Mouse (Mus musculus) stomach, embryonic 16.5 days (tissue): Measurements from ENCODE around the gene Apip. TPM values are rescaled to one million over a fixed set of nuclear protein-coding genes. Genes with fewer than 3 reads are reported as not detected.

Experiments
- ATAC-seq: fragments of 200-750 bp; cut with Nextera tagmentation; 2 replicates; pipeline ENCODE4 v1.8.0; 2017; ENCODE audit warnings: moderate number of reproducible peaks, moderate TSS enrichment; ENCODE audit not compliant: insufficient read depth, low FRiP score
- H3K27ac ChIP-seq: fragments of 300-500 bp; sonication (generic); 2 replicates; pipeline ENCODE4 v1.5.1; 2014; ENCODE audit warnings: low read length
- H3K27me3 ChIP-seq: fragments of 300-500 bp; sonication (generic); 2 replicates; pipeline ENCODE4 v1.6.1; 2014; ENCODE audit warnings: low read length, control low read depth, mixed read lengths; ENCODE audit not compliant: control insufficient read depth, insufficient read depth
- H3K36me3 ChIP-seq: fragments of 300-500 bp; sonication (generic); 2 replicates; pipeline ENCODE4 v1.6.1; 2014; ENCODE audit warnings: low read length; ENCODE audit not compliant: control insufficient read depth, insufficient read depth
- H3K4me1 ChIP-seq: fragments of 300-500 bp; sonication (generic); 2 replicates; pipeline ENCODE4 v1.6.1; 2014; ENCODE audit warnings: low read length, control low read depth, mixed read lengths; ENCODE audit not compliant: control insufficient read depth, insufficient read depth
- H3K4me2 ChIP-seq: fragments of 300-500 bp; sonication (generic); 2 replicates; pipeline ENCODE4 v1.6.1; 2014; ENCODE audit warnings: low read depth, low read length, mixed read lengths
- H3K4me3 ChIP-seq: fragments of 300-500 bp; sonication (generic); replicated peaks from 2 replicates; pipeline ENCODE4 v1.5.1; 2014; ENCODE audit warnings: mild to moderate bottlenecking, low read length
- H3K9ac ChIP-seq: fragments of 300-500 bp; sonication (generic); 2 replicates; pipeline ENCODE4 v1.6.1; 2014; ENCODE audit warnings: low read length
- H3K9me3 ChIP-seq: fragments of 300-500 bp; sonication (generic); replicated peaks from 2 replicates; pipeline ENCODE4 v1.6.1; 2016; ENCODE audit warnings: low read length, control low read depth; ENCODE audit not compliant: control insufficient read depth
- WGBS: fragments of 180-500 bp; shearing (Covaris S2); extraction: QIAGEN DNeasy Blood & Tissue Kit; methylation state at CpG from one replicate; pipeline ENCODE4 v1.1.7; 2014; 5-methylcytosine and 5-hydroxymethylcytosine counted together
- polyA plus RNA-seq: library from polyadenylated mRNA; unstranded; fragments of >200 nt; fragmentation: Nextera tagmentation; extraction: Ambion mirVana; gene quantifications from 2 replicates; pipeline ENCODE4 v1.2.1, GENCODE M21; 2015

Apip gene
- polyA plus RNA-seq, 1 experiment from 2014 or later = 63.0 TPM

GRCm38 (mm10) chr2:103119197-103119854 lies 45.9 kb downstream of the Apip start:
- 75% methylated on average over 7 of the region's 7 CpGs for WGBS

GRCm38 (mm10) chr2:103129676-103130075 lies 56.2 kb downstream of the Apip start:
- H3K9me3 ChIP-seq = no peaks in the 10 kb centered on the region
- no peaks in the 10 kb centered on the region for H3K4me1 ChIP-seq
- H3K27me3 ChIP-seq = no peaks in the 10 kb centered on the region
- H3K9ac ChIP-seq = no peak overlapping the region
- WGBS = 76% methylated on average over 2 of the region's 2 CpGs
- no peak for ATAC-seq
- H3K36me3 ChIP-seq = no peaks in the 10 kb centered on the region
- H3K4me2 ChIP-seq = no peak overlapping the region
- H3K27ac ChIP-seq = no peak overlapping the region
- H3K4me3 ChIP-seq = no peak overlapping the region

More at GRCm38 (mm10) chr2:103119197-103119854, 45.9 kb downstream of the Apip start:
- ATAC-seq = no peak
- Histone ChIP-seq H3K9me3 (no peaks in the 10 kb centered on the region), H3K27ac (no peak overlapping the region), H3K36me3 (no peaks in the 10 kb centered on the region), H3K27me3 (no peaks in the 10 kb centered on the region), H3K4me3 (no peak overlapping the region), H3K4me2 (no peak overlapping the region), H3K9ac (no peak overlapping the region), H3K4me1 (no peaks in the 10 kb centered on the region)

GRCm38 (mm10) chr2:103131145-103131544 lies 57.7 kb downstream of the Apip start:
- Histone ChIP-seq H3K4me1 (no peaks in the 10 kb centered on the region), H3K4me2 (no peak overlapping the region), H3K36me3 (no peaks in the 10 kb centered on the region), H3K27ac (no peak overlapping the region), H3K9ac (no peak overlapping the region), H3K4me3 (no peak overlapping the region), H3K9me3 (no peaks in the 10 kb centered on the region), H3K27me3 (no peaks in the 10 kb centered on the region)
- WGBS = 22% methylated on average over 4 of the region's 4 CpGs
- no peak for ATAC-seq

DNA sequence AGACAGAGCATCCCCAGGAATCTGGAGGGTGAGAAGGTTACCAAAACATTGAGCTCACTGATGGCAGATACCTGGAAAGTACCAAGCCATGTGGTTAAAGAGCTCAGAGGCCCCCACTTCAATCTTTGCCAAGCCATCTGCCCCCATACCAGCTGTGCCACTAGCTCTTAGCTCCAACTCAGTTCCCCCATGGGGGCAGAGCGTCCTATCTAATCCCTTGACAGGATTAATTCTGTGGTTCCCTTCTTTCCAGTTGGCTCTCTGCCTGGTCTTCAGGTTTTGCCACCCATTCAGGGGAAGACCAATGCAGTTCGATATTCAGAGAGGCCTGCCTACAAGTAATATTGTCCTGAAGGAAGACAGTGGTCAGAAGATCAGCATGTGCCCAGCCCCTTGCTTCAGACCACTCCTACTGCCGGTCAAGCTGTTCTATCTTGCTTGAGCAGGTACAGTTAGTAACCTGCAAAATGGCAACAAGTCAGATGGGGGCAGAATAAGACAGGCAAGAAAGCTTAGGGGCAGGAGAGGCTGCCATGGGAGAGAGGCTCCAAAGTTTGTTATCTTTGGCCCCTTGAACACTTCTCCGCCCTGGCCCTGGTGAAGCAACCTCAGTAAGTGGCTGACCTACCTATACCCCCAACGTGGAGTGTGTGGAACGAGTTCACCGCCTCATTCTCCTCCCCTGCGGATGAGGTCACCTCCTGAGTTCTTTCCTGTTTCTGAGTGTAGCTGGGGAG lies 65.2 kb downstream of the Apip start:
- WGBS = 41% methylated on average over 8 of the region's 8 CpGs
- H3K27me3 ChIP-seq = no peaks in the 10 kb centered on the region
- no peaks in the 10 kb centered on the region for H3K9me3 ChIP-seq
- ATAC-seq = peak; percentile 80
- H3K27ac ChIP-seq = peak overlapping the region; percentile 48; the same call in 1 of the 2 replicates
- H3K4me1 ChIP-seq = peaks cover 7% of the 10 kb centered on the region; the same call in 1 of the 2 replicates
- H3K4me2 ChIP-seq = no peak overlapping the region
- H3K36me3 ChIP-seq = no peaks in the 10 kb centered on the region
- H3K4me3 ChIP-seq = no peak overlapping the region
- no peak overlapping the region for H3K9ac ChIP-seq

Other genes with a start within 250 kb of the Apip start
- 26.5 and 33.8 TPM in 2 replicates for gene Cd44, start 172.0 kb upstream of the Apip start, polyA plus RNA-seq
- 33.6 and 39.6 TPM in 2 replicates for gene Pdhx, start 162 bp upstream of the Apip start, polyA plus RNA-seq
- gene Ehf, start 229.6 kb downstream of the Apip start, polyA plus RNA-seq = 39.1 and 52.8 TPM in 2 replicates